Mouse (Mus musculus): ENCODE results near the gene Chtf18. TPM values are rescaled to one million over a fixed set of nuclear protein-coding genes. Genes with fewer than 3 reads are reported as not detected.

The Chtf18 gene
- total and polyA plus RNA-seq, 3 experiments = 7.3 to 89.1 (median 26.2) TPM

GRCm38 (mm10) chr17:25723470-25723869 is 3.7 kb downstream of the Chtf18 start:
- Histone ChIP-seq H3K4me1 (ENCODE audit: insufficient read depth, low read depth, low read length) (peaks cover 49% of the 10 kb centered on the region), H3K4me3 (ENCODE audit: low read depth, low read length) (no peak overlapping the region), H3K36me3 (replicated peaks) (peaks cover 84% of the 10 kb centered on the region), H3K27me3 (ENCODE audit: insufficient read depth, low read length) (no peaks in the 10 kb centered on the region; the same call in 1 of the 2 replicates), H3K9me3 (replicated peaks) (no peaks in the 10 kb centered on the region)
- DNase-seq (ENCODE audit: low spot score) = no peak
- TF ChIP-seq GATA2 (IDR thresholded peaks at IDR 0.05; ENCODE audit: borderline replicate concordance, low read depth, low read length) (no peak), POLR2AphosphoS5 (IDR thresholded peaks at IDR 0.05; ENCODE audit: insufficient replicate concordance, low read depth, low read length) (no peak), TAL1 (conservative IDR thresholded peaks at IDR 0.05; ENCODE audit: low read depth, low read length) (no peak), CTCF (IDR thresholded peaks at IDR 0.05; ENCODE audit: low read depth, low read length) (no peak), GATA1 (IDR thresholded peaks at IDR 0.05; ENCODE audit: borderline replicate concordance, low read length) (no peak)
- no peak for ATAC-seq (ENCODE audit: extremely low read depth, insufficient number of reproducible peaks, low FRiP score, poor library complexity, severe bottlenecking)

- H3K36me3 ChIP-seq (replicated peaks) = peaks cover 91% of the 10 kb centered on the region
- TF ChIP-seq CTCF (IDR thresholded peaks at IDR 0.05; ENCODE audit: low read depth, low read length) (no peak), POLR2AphosphoS5 (IDR thresholded peaks at IDR 0.05; ENCODE audit: insufficient replicate concordance, low read depth, low read length) (no peak), GATA2 (IDR thresholded peaks at IDR 0.05; ENCODE audit: borderline replicate concordance, low read depth, low read length) (no peak), TAL1 (conservative IDR thresholded peaks at IDR 0.05; ENCODE audit: low read depth, low read length) (no peak), GATA1 (IDR thresholded peaks at IDR 0.05; ENCODE audit: borderline replicate concordance, low read length) (no peak)
- no peak for ATAC-seq (ENCODE audit: extremely low read depth, insufficient number of reproducible peaks, low FRiP score, poor library complexity, severe bottlenecking)
These were observed 5.7 kb downstream of the Chtf18 start for GRCm38 (mm10) chr17:25721476-25721875.

GRCm38 (mm10) chr17:25717691-25718090 is 9.5 kb downstream of the Chtf18 start:
- ATAC-seq (ENCODE audit: extremely low read depth, insufficient number of reproducible peaks, low FRiP score, poor library complexity, severe bottlenecking) = no peak
- Histone ChIP-seq H3K4me1 (ENCODE audit: insufficient read depth, low read depth, low read length) (peaks cover 7% of the 10 kb centered on the region), H3K4me3 (ENCODE audit: low read depth, low read length) (no peak overlapping the region), H3K9me3 (replicated peaks) (no peaks in the 10 kb centered on the region), H3K27me3 (ENCODE audit: insufficient read depth, low read length) (peaks cover 28% of the 10 kb centered on the region), H3K36me3 (replicated peaks) (peaks cover 53% of the 10 kb centered on the region)
- no peak for DNase-seq (ENCODE audit: low spot score)
- no peak for TF ChIP-seq POLR2AphosphoS5 (IDR thresholded peaks at IDR 0.05; ENCODE audit: insufficient replicate concordance, low read depth, low read length)
- no peak for TF ChIP-seq CTCF (IDR thresholded peaks at IDR 0.05; ENCODE audit: low read depth, low read length)
- TF ChIP-seq TAL1 (conservative IDR thresholded peaks at IDR 0.05; ENCODE audit: low read depth, low read length) = no peak
- no peak for TF ChIP-seq GATA1 (IDR thresholded peaks at IDR 0.05; ENCODE audit: borderline replicate concordance, low read length)
- no peak for TF ChIP-seq GATA2 (IDR thresholded peaks at IDR 0.05; ENCODE audit: borderline replicate concordance, low read depth, low read length)

More at GRCm38 (mm10) chr17:25721476-25721875, 5.7 kb downstream of the Chtf18 start:
- H3K4me3 ChIP-seq (ENCODE audit: low read depth, low read length) = no peak overlapping the region
- DNase-seq (ENCODE audit: low spot score) = no peak
- no peaks in the 10 kb centered on the region for H3K9me3 ChIP-seq (replicated peaks)
- H3K4me1 ChIP-seq (ENCODE audit: insufficient read depth, low read depth, low read length) = peaks cover 34% of the 10 kb centered on the region
- peaks cover 5% of the 10 kb centered on the region; the same call in 1 of the 2 replicates for H3K27me3 ChIP-seq (ENCODE audit: insufficient read depth, low read length)

- no peak for ATAC-seq (ENCODE audit: extremely low read depth, insufficient number of reproducible peaks, low FRiP score, poor library complexity, severe bottlenecking)
- no peak within 1 kb of the TSS for H3K4me3 ChIP-seq (ENCODE audit: low read depth, low read length)
- TF ChIP-seq TAL1 (conservative IDR thresholded peaks at IDR 0.05; ENCODE audit: low read depth, low read length) (no peak), POLR2AphosphoS5 (IDR thresholded peaks at IDR 0.05; ENCODE audit: insufficient replicate concordance, low read depth, low read length) (no peak), GATA2 (IDR thresholded peaks at IDR 0.05; ENCODE audit: borderline replicate concordance, low read depth, low read length) (no peak)
These were observed 10.2 kb downstream of the Chtf18 start, which contains the start of gene Gng13 for GRCm38 (mm10) chr17:25716711-25717637. Gene Gng13, plus strand, starts transcription at chr17:25717171.

GRCm38 (mm10) chr17:25716130-25716529 is 11.1 kb downstream of the Chtf18 start:
- peaks cover 4% of the 10 kb centered on the region; the same call in 1 of the 2 replicates for H3K4me1 ChIP-seq (ENCODE audit: insufficient read depth, low read depth, low read length)
- peaks cover 37% of the 10 kb centered on the region for H3K27me3 ChIP-seq (ENCODE audit: insufficient read depth, low read length)
- TF ChIP-seq TAL1 (conservative IDR thresholded peaks at IDR 0.05; ENCODE audit: low read depth, low read length) = no peak
- TF ChIP-seq POLR2AphosphoS5 (IDR thresholded peaks at IDR 0.05; ENCODE audit: insufficient replicate concordance, low read depth, low read length) = no peak
- no peak for TF ChIP-seq CTCF (IDR thresholded peaks at IDR 0.05; ENCODE audit: low read depth, low read length)
- TF ChIP-seq GATA1 (IDR thresholded peaks at IDR 0.05; ENCODE audit: borderline replicate concordance, low read length) = no peak
- TF ChIP-seq GATA2 (IDR thresholded peaks at IDR 0.05; ENCODE audit: borderline replicate concordance, low read depth, low read length) = no peak
- DNase-seq (ENCODE audit: low spot score) (no peak), ATAC-seq (ENCODE audit: extremely low read depth, insufficient number of reproducible peaks, low FRiP score, poor library complexity, severe bottlenecking) (no peak)
- H3K36me3 ChIP-seq (replicated peaks) = peaks cover 37% of the 10 kb centered on the region
- no peak overlapping the region for H3K4me3 ChIP-seq (ENCODE audit: low read depth, low read length)
- no peaks in the 10 kb centered on the region for H3K9me3 ChIP-seq (replicated peaks)

More at GRCm38 (mm10) chr17:25716711-25717637, 10.2 kb downstream of the Chtf18 start, which contains the start of gene Gng13:
- peaks cover 46% of the 10 kb centered on the region for H3K36me3 ChIP-seq (replicated peaks)
- H3K4me1 ChIP-seq (ENCODE audit: insufficient read depth, low read depth, low read length) = peaks cover 4% of the 10 kb centered on the region; the same call in 1 of the 2 replicates
- DNase-seq (ENCODE audit: low spot score) = no peak
- H3K9me3 ChIP-seq (replicated peaks) = no peaks in the 10 kb centered on the region
- peaks cover 34% of the 10 kb centered on the region for H3K27me3 ChIP-seq (ENCODE audit: insufficient read depth, low read length)

- peaks cover 32% of the 10 kb centered on the region for H3K36me3 ChIP-seq (replicated peaks)
- H3K4me1 ChIP-seq (ENCODE audit: insufficient read depth, low read depth, low read length) = peaks cover 4% of the 10 kb centered on the region; the same call in 1 of the 2 replicates
- ATAC-seq (ENCODE audit: extremely low read depth, insufficient number of reproducible peaks, low FRiP score, poor library complexity, severe bottlenecking) (no peak), DNase-seq (ENCODE audit: low spot score) (no peak)
- H3K4me3 ChIP-seq (ENCODE audit: low read depth, low read length) = no peak overlapping the region
- no peak for TF ChIP-seq POLR2AphosphoS5 (IDR thresholded peaks at IDR 0.05; ENCODE audit: insufficient replicate concordance, low read depth, low read length)
- H3K9me3 ChIP-seq (replicated peaks) = no peaks in the 10 kb centered on the region
- peaks cover 37% of the 10 kb centered on the region for H3K27me3 ChIP-seq (ENCODE audit: insufficient read depth, low read length)
These were observed 11.6 kb downstream of the Chtf18 start for GRCm38 (mm10) chr17:25715627-25716026.
